Mouse (Mus musculus): ENCODE data around the gene Ikbip. TPM values are rescaled to one million over a fixed set of nuclear protein-coding genes. Genes with fewer than 3 reads are reported as not detected.
A peak's percentile ranks its signal among the peaks of the same experiment; 100 is the strongest.

Ikbip gene
- total RNA-seq, 4 experiments from 2014 or later: 9.1 to 11.1 (median 10.4) TPM

DNA sequence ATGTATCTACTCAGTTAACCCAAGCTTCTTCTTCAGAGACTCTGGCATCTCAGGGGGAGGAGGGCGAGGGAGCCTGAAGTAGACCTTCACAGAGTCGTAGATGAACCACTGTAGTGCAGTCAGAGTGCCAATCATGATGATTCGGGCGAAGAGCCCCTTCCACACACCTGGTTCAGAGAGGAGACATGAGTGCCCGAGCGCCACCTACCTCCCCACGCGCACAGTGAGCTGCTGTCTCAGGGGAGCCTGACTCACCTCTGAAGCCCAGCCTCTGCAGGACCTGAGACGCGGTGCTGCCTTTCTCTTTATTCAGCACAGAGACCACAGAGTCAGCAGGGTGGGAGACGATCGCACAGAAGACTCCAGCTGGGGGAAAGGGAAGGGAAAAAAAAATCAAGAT is 34.2 kb downstream of the Ikbip start:
- DNase-seq (ENCODE audit: low spot score in 2 of 2): no peak

DNA sequence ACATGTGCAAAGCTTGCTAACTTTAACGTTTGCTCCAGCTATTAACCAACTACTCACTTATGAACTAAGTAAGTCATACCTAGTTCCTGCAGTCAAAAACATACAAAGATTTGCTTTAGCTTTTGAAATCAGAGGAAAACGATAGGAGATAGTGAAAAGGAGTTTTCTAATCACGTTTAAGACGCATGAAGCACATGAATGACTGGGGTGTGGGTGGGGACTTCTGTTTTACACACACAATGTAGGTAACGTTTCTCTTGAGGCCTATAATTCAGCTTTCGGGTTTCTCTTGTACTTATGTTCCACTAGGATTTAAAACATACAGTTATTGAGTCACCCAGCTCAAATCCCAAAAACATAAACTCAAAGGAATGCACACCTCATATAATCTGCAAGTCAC is 39.9 kb downstream of the Ikbip start:
- DNase-seq (ENCODE audit: low spot score in 2 of 2): no peak

DNA sequence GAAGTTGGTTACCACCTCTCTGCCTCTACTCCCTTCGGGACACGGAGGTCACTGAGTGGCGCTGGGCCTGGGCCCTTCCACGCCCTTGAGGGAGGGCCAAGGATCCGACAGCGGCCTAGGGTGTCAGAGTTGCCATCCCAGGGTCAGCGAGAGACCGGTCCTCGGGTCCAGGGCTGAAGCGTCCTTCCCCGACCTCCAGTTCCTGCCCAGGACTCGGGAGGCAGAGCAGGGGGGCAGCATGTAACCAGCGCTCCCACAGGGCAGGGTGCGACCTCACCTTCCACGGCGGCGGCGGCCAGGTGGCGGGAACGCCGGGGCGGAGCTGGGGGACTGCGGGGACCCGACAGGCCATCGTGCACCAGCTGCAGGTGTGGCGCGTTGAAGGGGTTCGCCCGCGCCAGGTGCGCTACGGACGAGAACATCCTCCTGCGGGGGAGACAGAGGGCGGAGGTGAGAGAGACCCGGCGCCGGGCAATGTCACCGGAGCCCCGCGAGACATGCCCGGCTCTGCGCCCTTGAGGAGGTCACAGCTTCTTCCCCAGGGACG is 40.6 kb downstream of the Ikbip start:
- peak; percentile 24 to 45 for DNase-seq (ENCODE audit: low spot score in 2 of 2)

DNA sequence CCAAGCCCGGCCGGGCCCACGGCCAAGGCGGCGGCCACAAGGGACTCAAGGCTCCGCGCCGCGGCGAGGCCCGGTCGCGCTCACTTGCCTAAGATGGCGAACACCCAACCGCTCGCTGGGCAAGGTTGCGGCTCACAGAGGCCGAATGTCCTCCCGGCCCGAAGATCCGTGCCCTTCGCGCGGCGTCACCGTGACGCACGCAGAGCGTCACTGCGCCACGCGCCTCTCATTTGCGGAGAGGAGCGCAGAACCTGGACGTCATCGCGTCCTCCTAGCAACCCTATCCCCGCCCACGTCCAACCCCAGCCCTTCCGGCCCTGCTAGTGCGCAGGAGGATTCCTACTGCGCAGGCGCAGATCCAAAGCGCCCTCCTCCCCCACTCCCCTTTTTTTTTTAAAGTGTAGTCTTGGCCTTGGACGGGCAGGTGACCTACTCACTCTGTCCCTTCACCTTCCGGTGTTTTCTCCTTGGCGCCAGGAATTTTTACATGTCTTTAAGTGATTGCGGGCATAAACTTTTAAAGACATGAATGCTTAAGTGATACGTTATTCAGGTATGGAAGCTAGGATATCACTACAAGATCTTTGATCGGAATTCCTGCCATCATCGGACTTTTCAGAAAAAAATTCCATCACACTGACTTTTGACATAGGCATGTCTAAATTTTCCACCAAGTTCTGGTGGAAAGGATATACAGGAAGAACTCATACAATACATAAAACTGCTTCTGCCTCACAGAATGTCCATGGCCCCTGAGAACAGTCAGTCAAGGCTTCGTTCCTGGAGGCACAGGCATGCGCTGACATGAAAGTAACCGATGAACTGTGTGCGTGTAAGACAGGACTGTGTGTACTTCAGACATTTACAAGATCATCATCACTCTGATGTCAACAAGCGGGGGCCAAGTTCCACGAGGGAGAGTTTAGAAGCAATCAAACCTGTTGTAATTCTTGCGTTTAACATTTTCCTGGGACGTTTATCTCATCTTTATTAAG is 41.4 kb downstream of the Ikbip start, which contains the start of gene Slc25a3:
Gene Slc25a3 (minus strand): TSS at position 232 of the 995 bp plus-strand sequence.
- DNase-seq (ENCODE audit: low spot score in 2 of 2): peak; percentile 94 to 98

DNA sequence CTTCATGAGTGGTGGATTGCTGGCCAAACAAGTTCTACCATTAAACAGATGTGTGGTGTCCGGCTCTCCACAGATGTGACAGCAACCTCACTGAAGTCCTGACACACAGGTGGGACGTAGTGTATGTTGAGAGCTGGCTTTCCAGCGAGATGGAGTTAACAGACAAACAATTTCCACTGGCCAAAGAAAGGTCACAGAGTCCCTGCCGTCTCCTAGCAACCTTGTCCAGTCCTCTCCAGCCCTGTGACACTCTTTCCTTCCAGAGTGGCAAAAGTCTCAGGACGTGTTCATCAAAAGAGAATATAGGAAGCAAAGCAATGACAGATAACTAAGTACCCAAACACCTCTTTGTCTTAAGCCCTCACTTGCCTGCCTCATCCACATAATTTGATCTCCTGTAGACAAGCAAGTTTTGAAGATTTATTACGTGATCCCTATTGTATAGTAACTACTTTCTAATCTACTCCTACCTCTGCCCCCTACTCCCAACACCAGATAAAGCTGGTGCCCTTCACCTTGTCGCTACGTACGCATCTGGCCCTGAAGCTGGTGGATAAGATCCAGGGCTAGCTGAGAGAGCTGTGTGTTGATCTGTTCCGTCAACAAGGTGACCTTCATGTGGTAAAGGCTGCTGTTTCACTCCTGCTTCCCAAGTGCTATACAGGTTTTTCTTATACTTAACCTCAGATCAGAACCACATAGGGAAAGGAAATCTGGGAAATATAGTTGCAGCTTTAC is 44.0 kb downstream of the Ikbip start:
- no peak for DNase-seq (ENCODE audit: low spot score in 2 of 2)

DNA sequence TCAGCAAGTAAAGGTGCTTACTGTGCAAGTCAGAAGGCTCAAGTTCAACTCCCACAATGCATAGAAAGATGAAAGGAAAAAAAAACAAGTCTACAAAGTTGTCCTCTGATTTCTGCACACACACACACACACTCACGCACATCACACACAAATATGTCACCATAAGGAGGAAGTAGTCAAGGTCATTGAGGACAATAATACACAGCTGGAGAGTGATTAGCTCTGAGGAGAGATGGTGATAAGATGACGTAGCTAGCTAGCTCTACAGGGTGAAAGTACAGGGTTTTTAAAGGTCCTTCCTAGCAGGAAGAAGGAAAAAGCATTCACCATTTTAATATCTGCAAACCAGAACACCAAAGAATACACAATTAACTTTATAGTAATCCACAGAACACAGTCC is 44.7 kb downstream of the Ikbip start:
- DNase-seq (ENCODE audit: low spot score in 2 of 2): no peak

DNA sequence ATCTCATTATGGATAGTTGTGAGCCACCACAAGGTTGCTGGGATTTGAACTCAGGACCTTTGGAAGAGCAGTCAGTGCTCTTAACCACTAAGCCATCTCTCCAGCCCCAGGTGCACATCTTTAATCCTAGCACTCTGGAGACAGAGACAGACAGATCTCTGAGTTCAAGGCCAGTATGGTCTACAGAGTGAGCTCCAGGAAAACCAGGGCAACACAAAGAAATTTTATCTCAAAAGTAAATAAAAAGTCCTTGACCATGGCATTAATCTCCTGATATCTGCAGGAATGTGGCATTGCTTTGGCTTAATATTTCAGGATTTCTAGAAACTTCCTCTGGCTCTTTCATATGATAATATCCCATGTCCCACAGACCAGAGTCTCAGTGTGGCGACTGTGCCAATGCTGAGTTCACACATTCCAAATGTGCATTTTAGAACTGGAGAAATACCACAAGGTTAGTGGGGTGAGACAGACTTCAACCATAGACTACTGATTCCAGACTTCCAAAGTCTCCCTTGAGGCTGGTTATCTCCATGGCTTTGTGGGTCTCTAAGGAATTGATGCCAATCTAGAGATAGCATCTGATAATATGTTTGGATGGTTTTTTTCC is 45.9 kb downstream of the Ikbip start:
- DNase-seq (ENCODE audit: low spot score in 2 of 2): no peak

DNA sequence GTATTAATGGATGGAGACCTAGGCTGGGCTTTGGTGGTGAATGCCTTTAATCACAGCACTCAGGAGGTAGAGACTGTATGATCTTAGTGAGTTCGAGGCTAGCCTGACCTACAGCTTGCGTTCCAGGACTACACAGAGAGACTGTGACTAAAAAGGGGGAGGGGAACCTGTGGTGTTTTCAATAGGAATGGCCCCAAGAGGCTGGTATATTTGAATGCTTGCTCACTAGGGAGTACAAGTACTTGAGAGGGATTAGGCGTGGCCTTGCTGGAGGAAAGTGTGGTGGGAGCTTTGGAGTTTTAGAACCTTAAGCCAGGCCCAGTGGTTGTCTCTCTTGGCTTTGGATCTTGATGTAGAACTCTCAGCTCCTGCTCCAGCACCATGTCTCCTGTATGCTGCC is 48.1 kb downstream of the Ikbip start:
- no peak for DNase-seq (ENCODE audit: low spot score in 2 of 2)

DNA sequence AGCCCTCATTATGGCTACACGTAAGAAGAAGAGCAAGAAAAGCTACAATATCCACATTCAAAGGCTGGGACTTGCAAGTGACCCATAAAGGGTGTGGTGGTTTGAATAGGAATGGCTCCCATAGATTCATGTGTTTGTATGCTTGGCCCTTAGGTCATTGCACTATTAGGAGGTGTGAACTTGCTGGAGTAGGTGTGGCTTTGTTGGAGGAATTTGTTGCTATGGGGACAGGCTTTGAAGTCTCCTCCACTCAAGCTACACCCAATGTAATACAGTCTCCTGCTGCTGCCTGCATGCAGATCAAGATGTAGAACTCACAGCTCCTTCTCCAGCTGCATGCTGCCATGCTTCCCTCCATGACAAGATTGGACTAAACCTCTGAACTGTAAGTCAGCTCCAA is 48.8 kb downstream of the Ikbip start:
- DNase-seq (ENCODE audit: low spot score in 2 of 2): no peak

DNA sequence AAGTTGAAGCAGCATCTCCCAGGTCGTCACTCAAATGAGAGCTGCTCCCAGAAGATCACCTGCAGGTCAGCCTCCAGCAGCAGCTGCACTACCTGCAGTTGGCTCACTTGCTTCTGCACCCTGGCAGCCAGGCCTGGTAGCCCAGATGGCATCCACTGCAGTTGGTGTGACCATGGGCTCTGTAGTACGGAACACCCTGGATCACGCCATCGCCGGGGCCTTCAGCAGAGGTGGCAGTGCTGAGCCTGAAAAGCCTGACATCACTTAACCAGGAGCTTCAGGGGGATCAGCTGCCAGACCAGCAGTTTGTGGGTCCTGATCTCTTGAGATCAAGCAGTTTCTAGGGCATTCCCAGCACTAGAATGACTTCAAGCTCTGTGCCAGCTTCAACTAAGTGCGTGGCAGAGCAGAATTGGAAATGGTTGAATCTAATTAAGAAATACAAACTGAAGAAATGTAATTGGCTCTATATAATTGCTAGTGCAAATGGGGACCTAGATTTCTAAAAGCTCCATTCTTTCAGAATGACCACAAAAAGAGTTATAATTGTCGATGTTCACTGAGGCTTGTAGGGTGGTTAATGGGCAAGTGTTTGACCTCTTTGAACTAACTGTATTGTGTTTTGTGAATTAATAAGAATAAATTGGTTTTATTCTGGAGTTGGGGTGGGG is 52.7 kb downstream of the Ikbip start:
- DNase-seq (ENCODE audit: low spot score in 2 of 2): no peak

DNA sequence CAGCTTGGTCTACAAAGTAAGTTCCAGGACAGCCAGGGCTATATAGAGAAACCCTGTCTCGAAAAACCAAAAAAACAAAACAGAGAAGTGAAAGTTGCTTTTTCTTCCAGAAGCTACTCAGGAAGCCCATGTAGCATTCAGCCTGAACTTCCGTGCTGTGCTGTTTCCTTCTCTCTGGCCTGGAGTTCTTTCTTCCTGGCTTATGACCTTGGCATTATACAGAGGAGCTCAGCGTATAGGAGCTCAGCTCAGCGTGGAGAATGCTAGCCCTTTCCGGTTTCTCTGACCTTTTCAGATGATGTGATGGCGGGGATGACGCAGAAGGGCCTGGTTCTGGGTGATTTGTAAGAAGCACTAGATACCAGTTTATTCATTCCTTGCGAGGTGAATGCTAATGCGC is 54.7 kb downstream of the Ikbip start:
- DNase-seq (ENCODE audit: low spot score in 2 of 2): no peak

DNA sequence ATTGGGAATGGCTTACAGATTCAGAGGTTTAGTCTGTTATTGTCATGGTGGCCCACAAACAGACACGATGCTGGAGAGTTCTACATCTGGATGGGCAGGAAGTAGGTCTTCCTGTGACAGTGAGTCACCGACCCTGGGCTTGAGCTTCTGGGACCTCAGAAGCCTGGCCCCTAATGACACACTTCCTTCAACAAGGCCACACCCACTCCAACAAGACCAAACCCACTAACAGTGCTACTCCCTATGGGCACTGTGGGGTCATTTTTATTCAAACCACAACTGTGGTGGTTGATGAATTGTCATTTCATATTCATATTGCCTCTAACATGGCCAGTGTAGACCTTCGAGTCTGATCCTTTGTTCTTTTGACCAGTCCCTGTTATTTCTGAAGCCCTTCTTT is 55.6 kb downstream of the Ikbip start:
- no peak for DNase-seq (ENCODE audit: low spot score in 2 of 2)

DNA sequence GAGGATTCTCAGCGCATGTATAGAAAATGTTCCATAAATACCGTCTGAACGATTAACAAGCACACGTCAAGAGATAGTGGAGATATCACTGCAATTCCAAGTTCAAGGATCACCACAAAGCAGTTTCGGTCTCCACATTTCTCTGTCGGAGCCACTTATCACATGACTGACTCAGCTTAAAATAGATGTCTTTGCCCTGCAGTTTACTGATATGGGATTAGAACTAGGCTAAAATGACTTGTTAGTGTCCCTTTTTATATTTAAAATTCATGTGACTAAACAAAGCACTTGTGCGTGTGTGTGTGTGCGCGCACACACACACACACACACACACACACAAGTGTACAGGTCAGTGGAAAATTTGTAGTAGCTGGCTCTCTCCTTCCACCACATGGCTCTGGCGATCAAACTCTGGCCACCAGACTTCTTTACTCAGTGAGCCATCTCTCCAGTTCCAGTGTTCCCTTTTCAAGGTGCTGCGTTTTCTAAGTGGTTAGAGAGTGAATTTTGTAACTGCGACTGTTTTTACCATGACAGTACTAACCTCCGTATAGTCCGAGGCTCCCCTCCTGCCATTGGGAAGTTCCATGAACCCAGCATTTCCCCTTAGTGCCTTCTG is 56.5 kb downstream of the Ikbip start:
- DNase-seq (ENCODE audit: low spot score in 2 of 2): no peak

DNA sequence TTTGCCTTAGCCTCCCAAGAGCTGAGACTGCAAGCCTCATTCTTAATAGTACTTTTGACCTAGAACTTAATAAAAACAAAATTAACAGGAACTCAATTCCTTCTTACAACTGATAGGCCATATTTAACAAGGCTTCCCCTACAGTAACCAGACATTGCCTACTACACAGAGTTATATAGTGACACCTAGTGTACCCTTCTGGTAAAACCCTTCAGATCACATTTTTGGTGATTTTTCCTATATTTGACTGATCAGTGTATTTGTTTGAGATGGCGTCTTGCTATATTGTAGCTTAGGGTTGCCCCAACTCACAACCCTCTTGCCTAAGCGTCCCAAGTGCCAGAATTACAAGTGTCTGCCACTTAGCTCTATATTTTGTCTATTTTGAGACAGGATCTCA is 58.8 kb downstream of the Ikbip start:
- DNase-seq (ENCODE audit: low spot score in 2 of 2): no peak

DNA sequence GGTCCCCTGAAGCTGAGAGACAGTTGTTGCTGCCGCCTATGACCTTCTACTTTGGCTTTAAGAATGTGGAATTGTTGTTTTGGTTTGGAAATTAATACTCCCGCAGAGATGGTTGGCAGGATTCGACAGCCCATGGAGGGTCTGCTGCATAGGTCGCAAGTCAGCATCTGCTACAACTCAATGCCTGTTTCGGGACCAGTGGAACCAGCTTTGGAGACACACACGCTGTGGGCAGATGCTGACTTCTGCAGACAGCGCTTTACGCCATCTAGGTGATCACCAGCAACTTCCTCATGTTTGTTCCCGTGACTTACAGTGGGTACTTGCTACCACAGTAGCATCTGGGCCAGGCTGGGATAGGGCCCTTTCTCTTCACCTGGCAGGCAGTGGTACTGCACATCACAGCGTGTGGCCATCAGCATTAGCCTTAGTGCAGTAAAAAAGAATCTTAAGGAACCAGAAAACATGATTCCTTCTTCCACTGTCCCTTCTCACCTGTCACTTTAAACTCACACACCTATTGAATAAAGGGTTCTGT is 60.0 kb downstream of the Ikbip start:
- DNase-seq (ENCODE audit: low spot score in 2 of 2): no peak

DNA sequence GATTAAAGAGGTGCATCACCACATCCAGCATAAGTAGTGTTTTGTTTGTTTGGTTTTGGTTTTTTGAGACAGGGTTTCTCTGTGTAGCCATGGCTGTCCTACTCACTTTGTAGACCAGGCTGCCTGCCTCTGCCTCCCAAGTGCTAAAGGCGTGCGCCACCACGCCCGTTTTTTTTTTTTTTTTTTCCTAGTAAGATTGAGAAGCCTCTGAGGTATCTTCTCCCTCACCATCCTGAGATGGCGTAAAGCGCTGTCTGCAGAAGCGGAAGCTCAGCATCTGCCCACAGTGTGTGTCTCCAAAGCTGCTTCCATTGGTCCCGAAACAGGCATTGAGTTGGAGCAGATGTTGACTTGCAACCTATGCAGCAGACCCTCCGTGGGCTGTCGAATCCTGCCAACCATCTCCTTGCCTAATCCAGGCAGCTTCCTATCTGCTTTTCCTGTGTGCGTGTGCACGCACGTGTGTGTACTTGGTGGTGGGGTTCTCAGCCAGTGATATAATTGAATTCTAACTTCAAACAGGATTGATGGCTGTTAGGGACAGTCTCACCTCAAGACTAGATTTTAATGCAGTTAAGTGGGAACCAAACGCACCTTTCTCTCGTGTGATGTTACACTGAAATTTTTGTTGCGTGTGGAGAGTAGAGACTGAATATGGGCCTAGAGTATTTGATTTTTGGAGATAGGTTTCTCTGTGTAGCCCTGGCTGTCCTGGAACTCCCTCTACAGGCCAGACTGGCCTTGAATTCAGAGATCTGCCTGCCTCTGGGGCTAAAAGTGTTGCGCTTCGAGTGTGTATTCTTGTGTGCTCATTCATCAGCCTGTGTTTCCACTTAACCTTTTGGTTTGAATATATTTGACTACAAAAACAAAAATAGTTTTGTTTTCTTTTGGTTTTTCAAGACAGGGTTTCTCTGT is 60.8 kb downstream of the Ikbip start:
- no peak for DNase-seq (ENCODE audit: low spot score in 2 of 2)

DNA sequence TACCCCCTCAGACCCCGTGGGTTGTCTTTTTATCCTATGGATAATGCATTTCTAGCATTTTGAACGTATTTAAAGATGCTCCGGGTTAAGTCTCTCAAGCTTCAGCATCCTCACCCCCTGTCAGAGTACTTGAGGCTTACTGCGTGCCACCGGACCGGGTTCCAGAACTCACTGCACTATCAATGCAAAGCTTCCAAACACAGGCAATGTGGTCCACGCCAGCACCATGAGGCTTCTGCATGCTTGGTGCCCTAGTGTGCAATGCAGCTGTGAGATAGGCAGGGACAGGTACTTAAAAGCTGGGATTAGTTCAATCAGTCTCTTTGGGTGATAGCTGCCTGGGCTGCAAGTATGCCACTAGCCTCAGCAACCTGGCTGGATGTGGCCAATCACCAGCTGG is 62.7 kb downstream of the Ikbip start:
- DNase-seq (ENCODE audit: low spot score in 2 of 2): no peak

All from gastrocnemius, adult 8-10 months (tissue).